Mouse (Mus musculus) CD4-positive, CD25-positive, alpha-beta regulatory T cell, adult 2 months (primary cell): Measurements from ENCODE around the gene Xntrpc.
A peak's percentile ranks its signal among the peaks of the same experiment; 100 is the strongest.
"Not testable (repeated sequence)": the region's sequence is repeated elsewhere in the genome, so short reads cannot be mapped to it uniquely, and the experiment has no call there.

Source experiments
- DNase-seq: peaks from one replicate; pipeline ENCODE4 v3.0.0-alpha.2; 2012; ENCODE audit warnings: low read depth, low spot score

Xntrpc gene

GRCm38 (mm10) chr7:102065046-102065891, at the start of gene Xntrpc, which contains the start of the genes Rnf121 and Xndc1:
Gene Xntrpc, plus strand, starts transcription at chr7:102065713.
Gene Rnf121, minus strand, starts transcription at chr7:102065469.
Gene Xndc1, plus strand, starts transcription at chr7:102065511.
- DNase-seq = peak; percentile 93

DNA sequence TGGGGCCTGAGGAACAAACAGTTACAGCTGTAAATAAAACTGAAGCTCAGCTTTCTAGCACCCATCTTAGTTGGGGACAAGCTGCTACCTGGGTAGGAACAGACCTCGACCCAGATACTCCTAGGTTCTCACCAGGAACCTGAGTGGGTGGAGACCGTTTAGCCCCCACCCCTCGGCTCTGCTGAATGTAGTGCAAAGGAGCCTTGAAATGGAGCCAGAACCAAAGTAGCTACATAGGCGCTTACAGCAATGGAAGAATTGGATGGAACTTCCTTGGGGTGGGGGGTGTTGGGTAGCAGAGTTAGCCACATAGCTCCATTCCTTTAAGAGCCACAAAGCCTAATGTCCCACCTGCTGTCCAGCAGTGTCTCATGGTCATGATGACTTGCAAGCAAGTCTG, 48.6 kb upstream of the Xntrpc start:
- DNase-seq = no peak

- peak; percentile 33 for DNase-seq
These were observed 48.1 kb upstream of the Xntrpc start for GRCm38 (mm10) chr7:102017452-102017851.

DNA sequence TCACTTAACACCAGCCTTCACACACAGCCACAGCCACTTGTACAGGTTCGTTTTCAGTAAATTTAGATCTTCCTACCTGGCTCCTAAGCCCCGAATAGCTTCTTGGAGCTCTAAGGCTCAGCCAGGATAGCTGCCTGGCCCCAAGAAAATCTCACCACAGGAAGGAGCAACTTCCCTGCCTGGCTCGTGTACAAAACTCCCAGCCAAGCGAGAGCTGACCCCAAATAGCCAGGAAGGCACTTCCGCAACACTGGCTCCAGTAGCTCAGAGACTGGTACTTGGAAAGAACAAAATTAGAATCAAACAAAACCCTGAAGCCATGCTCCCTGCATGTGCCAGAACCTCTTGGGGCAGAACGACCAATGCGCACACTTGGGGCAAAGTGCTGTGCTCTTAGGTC, 47.5 kb upstream of the Xntrpc start:
- DNase-seq = no peak

DNA sequence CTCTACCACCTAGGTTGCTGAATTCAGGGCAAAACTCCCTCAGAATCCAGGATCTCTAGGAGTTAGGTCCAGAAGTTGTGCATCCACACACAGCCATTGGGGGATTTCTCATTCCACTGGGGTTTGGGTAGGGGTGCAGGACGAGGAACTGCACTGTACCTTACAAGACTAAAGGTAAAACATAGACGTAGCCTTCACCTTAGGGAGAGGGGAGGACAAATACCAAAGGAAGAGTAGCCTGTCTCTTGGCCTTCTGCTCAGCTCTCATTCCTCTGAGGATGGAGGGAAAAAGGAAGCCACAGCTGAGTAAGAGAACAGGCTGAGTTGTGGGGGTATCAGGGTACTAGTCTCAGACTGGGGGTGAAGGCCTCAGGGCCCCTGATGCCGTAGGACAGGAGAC, 46.9 kb upstream of the Xntrpc start, which contains the start of gene Il18bp:
TSS of gene Il18bp (minus strand) at position 101 of the 400 bp plus-strand sequence.
- DNase-seq = no peak

DNA sequence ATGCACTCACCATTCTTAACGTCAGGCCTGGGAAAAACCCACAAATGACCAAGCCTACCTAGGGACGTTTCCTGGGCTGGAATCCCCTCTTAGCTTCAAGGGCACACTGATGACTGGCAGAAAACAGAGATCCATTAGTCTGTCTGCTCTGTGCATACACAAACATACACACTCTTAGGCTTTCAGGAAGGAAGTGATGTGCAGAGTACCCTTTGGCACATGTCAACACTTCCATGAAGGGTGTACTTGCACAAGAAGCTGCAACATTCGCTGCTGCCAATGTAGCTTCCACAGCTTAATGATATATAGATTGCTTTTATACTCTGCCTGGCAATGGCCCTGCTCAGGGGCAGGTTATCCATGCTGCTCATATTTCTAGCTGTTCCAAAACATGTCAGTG, 46.2 kb upstream of the Xntrpc start:
- no peak for DNase-seq

DNA sequence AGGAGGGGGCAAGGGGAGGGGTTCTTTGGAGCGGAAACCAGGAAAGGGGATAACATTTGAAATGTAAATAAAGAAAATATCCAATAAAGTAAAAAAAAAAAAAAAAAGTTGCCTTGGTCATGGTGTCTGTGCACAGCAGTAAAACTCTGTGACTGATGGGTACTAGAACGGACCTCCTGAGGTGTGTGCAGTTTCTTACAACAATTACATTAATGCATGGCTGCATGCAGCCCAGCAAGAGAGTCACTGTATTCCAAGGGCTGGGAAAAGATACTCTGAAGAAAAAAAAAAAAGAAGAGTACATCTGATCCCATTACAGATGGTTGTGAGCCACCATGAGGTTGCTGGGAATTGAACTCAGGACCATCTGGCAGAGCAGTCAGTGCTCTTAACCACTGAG, 44.6 kb upstream of the Xntrpc start:
- not testable (repeated sequence) for DNase-seq

DNA sequence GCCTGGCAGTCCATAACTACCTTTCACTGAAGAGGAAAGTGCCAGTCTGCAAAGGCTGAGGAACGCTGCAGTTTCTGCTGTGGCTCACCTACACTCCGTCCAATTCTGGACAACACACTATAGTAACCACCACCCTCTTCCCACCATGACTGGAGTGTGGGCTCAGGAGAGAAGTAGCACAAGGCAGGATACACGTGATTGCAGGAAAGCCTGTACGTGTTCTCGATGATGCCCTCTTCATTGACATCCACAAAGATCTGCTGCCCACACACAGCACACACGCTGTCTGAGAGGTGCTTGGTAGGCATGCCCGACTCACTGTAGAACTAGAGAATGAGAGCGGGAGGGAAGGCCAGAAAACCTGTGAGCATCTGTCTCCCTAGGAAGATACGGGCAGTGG, 41.7 kb upstream of the Xntrpc start:
- no peak for DNase-seq

DNA sequence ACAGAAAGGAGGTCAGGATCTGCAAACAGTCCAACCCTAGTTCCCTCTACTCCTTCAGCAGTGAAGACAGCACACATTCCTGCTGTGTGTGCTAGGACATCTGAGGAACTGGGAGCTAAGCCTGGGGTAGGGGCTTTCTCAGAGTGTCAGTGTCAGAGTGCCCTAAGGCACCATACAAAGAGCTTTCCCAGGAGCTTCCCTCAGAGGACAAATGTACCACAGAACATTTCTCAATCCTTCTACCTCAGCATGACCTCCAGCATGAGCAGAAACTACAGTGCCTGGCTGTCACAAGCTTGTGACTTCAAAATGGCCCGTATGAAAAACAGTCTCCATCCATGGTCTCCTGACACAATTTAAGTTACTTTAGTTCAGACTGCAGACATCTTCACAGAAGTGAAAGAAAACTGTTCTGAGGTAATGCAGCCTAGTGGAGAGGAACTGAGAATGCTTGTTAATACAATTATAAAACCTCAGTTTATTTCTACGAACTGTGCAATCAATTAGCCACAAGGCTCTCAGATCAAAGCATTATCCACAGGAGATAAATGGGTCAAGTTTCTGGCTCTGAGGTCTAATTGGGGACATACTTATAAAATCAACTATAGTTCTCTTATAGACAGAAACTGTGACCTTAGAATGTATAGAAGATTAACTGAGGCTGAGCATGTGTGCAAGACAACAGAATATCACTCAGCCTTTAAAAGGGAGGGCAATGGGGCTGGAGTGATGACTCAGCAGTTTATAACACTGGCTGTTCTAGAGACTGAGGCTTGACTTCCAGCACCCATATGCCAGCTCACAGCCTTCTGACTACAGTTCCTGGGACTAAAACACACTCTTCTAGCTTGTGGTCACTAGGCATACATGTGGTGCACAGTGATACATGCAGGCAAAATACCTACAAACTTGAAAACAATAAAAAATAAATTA, 40.1 kb upstream of the Xntrpc start:
- DNase-seq = no peak

DNA sequence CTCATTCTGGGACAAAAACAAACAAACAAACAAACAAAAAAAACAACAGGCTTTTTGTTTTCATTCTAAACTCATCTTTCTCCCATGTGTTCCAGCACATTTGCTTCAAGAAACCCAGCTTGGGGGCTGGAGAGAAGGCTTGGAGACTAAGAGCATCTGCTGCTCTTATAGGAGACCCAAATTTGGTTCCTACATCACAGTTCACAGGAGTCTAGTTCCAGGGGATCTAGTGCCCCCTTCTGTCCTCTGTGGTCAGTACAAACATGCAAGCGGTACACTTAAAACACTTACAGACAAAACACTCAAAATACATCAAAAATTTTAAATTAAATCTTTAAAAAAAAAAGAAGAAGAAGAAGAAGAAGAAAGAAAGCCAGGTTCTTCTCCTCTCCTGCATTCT, 30.6 kb upstream of the Xntrpc start:
- peak; percentile 39 for DNase-seq

- no peak for DNase-seq
These were observed 30.0 kb upstream of the Xntrpc start for GRCm38 (mm10) chr7:102035534-102035933.

- no peak for DNase-seq
These were observed 28.2 kb upstream of the Xntrpc start for GRCm38 (mm10) chr7:102037318-102037717.

DNA sequence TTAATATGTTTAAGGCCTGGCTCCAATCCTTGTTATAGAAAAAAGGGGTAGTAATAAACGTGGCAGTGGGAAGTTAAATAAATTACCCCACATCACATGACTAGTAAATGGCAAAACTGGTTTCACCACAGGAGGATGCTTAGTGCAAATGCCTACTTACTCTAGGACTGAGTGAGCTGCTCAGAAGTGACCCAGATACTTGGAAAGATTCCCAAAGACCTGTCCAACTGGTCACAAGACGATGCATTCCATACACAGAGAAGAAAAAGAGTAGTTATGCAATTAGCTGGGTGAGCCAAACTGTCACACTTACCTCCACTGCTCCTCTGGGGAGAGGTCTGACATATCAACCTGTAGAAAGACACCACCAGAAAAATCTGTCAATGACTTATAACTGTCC, 23.2 kb upstream of the Xntrpc start:
- DNase-seq = no peak

GRCm38 (mm10) chr7:102048524-102048923, 17.0 kb upstream of the Xntrpc start:
- DNase-seq = peak; percentile 70

GRCm38 (mm10) chr7:102061353-102061752, 4.2 kb upstream of the Xntrpc start:
- DNase-seq = no peak

DNA sequence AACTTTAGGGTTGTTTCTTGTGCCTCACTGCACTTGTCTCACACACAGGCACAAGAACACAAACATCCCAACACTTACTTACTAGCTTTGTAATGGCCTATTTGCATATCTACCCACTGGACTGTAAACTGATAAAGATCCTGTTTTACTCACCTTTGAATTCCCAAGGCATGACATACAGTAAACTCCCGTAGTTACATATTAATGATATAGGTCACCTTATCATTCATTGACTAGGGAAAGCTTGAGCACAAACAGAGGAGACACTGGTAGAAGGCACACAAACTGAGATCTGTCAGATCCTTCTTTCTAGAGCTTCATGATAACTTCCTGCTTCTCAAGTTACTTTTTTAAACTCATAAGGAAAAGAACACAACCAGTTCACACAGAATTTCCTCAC, 3.3 kb upstream of the Xntrpc start:
- DNase-seq = no peak

- no peak for DNase-seq
These were observed 1.6 kb upstream of the Xntrpc start for GRCm38 (mm10) chr7:102063891-102064290.

- peak; percentile 11 for DNase-seq
These were observed 863 bp upstream of the Xntrpc start for GRCm38 (mm10) chr7:102064655-102065045.

DNA sequence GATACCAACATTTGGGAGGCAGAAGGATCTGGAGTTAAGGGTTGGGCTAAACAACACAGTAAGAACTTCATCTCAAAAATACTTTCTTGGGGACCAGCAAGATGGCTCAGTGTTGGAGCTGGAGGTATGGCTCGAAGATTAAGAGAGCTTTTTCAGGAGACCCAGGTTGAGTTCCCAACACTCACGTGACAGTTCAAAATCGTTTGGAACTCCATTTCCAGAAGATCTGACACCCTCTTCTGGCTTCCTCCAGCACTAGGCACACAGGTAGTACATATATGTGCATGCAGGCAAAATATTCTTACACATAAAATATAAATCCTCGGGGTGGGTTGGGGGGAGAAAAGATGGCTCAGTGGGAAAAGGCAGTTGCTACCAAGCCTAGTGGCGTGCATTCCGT, 850 bp downstream of the Xntrpc start:
- no peak for DNase-seq

- DNase-seq = peak; percentile 73
These were observed 11.3 kb downstream of the Xntrpc start for GRCm38 (mm10) chr7:102076714-102077296.

GRCm38 (mm10) chr7:102078517-102078916, 13.0 kb downstream of the Xntrpc start:
- peak; percentile 67 for DNase-seq

DNA sequence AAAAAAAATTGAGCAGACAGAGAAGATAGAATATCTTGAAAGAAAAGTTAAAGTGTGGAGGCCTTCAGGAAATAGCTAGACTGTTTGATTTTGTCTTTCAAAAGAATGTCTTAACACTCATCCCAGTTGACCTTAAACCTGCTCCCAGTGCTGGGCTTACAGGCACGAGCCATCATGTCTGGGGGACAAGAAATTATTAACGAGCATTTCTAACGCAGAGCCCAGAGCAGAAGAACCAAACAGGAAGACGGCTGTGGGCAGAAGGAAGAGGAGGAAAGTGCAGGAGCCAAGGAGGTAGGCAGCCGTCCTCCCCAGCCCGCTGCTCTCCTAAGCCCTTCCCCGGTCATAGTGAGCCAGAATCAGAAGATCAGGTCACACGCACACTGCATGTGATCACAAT, 14.8 kb downstream of the Xntrpc start:
- no peak for DNase-seq
